Mouse (Mus musculus): ENCODE measurements around the gene Auts2. TPM values are rescaled to one million over a fixed set of nuclear protein-coding genes. Genes with fewer than 3 reads are reported as not detected.

Auts2 gene
- polyA plus RNA-seq, 1 experiment from 2014 or later = 34.5 TPM

DNA sequence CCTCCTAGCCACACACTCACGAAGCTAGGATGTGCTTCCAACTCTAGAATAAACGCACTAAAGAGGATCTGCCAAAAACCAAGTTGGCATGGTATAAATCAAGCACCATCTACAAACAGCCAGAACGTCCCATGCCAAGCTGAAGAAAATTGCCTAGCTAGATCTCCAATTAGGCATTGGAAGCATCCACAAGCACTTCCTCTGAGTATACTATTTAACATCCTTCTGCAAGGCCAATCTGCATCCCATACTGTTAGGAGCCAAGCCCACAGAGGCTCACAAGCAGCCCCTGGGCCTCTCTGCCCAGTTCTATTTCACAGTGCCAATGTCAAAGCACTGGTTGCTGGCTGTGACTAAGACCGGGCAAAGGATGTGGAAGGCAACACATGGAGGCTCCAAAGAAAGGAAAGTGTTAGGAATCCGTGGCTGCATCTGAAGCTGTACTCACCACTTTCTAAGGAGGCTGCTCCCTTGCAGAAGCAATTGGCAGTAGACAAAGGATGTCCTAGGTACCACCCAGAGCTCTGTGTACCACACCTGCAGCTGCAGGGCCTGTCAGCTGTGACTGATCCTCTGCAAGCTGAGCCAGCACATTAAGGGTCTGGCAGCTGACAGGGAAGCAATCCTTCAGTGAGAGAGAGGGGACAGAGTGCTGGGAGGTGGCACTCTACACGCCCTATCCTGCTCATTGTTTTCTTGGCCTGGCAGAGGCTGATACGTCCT, 407.0 kb downstream of the Auts2 start:
- Histone ChIP-seq H3K4me1 (ENCODE audit: control insufficient read depth, insufficient read depth, low read length) (peaks cover 9% of the 10 kb centered on the region; the same call in 1 of the 2 replicates), H3K4me2 (ENCODE audit: low read length) (no peak overlapping the region), H3K9me3 (replicated peaks; ENCODE audit: control insufficient read depth, low read length) (no peaks in the 10 kb centered on the region), H3K27me3 (replicated peaks; ENCODE audit: control insufficient read depth, insufficient read depth, low read length) (no peaks in the 10 kb centered on the region), H3K9ac (ENCODE audit: low read length) (no peak overlapping the region), H3K27ac (ENCODE audit: low read depth, low read length) (no peak overlapping the region; the same call in 1 of the 2 replicates), H3K36me3 (ENCODE audit: control insufficient read depth, insufficient read depth, low read length) (no peaks in the 10 kb centered on the region), H3K4me3 (ENCODE audit: low read depth, low read length) (no peak overlapping the region)
- DNase-seq (ENCODE audit: low spot score) (peak; percentile 73), ATAC-seq (peak; percentile 12; the same call in 1 of the 2 replicates)
- 38% methylated on average over 7 of the region's 7 CpGs for WGBS

DNA sequence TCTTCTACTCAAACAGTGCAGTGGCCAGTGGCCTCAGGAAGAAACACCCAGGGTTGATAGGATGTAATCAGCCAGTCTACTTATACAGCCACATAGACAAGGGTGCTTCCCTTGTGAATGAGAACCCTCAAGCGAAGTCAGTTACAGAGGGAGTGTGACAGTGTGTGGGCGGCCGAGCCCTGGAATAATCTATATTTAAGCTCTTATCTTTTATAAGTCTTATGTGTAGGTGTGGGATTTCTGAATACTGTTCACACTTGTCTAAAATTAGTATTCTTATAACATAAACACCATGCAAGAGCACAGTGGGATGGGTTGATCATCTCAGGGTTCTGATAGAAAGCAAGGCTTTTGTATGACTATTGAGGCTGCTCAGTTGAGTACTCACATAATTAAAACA, 411.2 kb downstream of the Auts2 start:
- Histone ChIP-seq H3K4me2 (ENCODE audit: low read length) (no peak overlapping the region), H3K4me3 (ENCODE audit: low read depth, low read length) (no peak overlapping the region), H3K27ac (ENCODE audit: low read depth, low read length) (no peak overlapping the region), H3K9me3 (replicated peaks; ENCODE audit: control insufficient read depth, low read length) (no peaks in the 10 kb centered on the region), H3K4me1 (ENCODE audit: control insufficient read depth, insufficient read depth, low read length) (peaks cover 16% of the 10 kb centered on the region; the same call in 1 of the 2 replicates), H3K27me3 (replicated peaks; ENCODE audit: control insufficient read depth, insufficient read depth, low read length) (no peaks in the 10 kb centered on the region), H3K36me3 (ENCODE audit: control insufficient read depth, insufficient read depth, low read length) (no peaks in the 10 kb centered on the region), H3K9ac (ENCODE audit: low read length) (no peak overlapping the region)
- 97% methylated on average over 3 of the region's 3 CpGs for WGBS
- DNase-seq (ENCODE audit: low spot score) (no peak), ATAC-seq (no peak)

DNA sequence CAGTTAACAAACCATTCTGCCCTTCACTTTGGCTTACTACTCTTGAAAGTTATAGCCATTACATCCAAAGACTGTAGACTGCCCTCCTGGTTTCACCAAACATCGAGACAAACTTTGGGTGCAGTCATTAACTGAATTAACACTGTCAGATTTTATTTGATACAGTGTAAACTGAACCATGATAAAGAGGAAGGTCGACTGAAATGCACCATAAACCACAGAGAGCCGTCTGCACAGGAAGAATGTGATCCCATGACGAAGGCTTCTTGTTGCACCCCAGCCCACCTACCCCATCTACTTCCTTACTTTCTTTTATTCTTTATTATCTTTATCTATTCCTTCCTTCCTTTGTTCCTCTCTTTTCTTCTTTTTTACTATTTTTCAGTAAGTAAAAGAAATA, 412.6 kb downstream of the Auts2 start:
- Histone ChIP-seq H3K9ac (ENCODE audit: low read length) (no peak overlapping the region), H3K27me3 (replicated peaks; ENCODE audit: control insufficient read depth, insufficient read depth, low read length) (no peaks in the 10 kb centered on the region), H3K4me2 (ENCODE audit: low read length) (no peak overlapping the region), H3K4me3 (ENCODE audit: low read depth, low read length) (no peak overlapping the region), H3K4me1 (ENCODE audit: control insufficient read depth, insufficient read depth, low read length) (peaks cover 16% of the 10 kb centered on the region; the same call in 1 of the 2 replicates), H3K36me3 (ENCODE audit: control insufficient read depth, insufficient read depth, low read length) (no peaks in the 10 kb centered on the region), H3K27ac (ENCODE audit: low read depth, low read length) (no peak overlapping the region), H3K9me3 (replicated peaks; ENCODE audit: control insufficient read depth, low read length) (no peaks in the 10 kb centered on the region)
- no peak for ATAC-seq
- WGBS = 68% methylated on average over 4 of the region's 4 CpGs
- DNase-seq (ENCODE audit: low spot score) = no peak

DNA sequence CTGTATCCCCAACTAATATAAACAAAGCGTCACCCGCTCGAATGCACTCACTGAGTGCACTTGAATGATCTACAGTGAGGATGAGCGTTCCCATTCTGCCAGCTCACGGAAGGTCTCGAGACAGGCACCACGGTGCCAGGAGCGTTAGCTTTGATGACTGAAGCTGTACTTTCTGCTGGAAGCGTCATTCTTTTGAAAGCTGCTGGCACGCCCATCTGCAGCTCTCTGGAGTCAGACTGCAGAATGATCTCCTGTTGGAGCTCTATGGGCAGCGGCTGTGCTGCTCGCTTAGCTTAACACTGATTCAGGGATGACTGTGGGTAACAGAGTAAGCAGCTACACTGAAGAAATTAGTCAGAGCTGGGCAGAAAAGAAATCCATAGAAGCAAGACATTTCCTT, 416.5 kb downstream of the Auts2 start:
- H3K9ac ChIP-seq (ENCODE audit: low read length) = no peak overlapping the region
- H3K27me3 ChIP-seq (replicated peaks; ENCODE audit: control insufficient read depth, insufficient read depth, low read length) = no peaks in the 10 kb centered on the region
- WGBS = 40% methylated on average over 12 of the region's 12 CpGs
- H3K27ac ChIP-seq (ENCODE audit: low read depth, low read length) = no peak overlapping the region; the same call in 1 of the 2 replicates
- H3K36me3 ChIP-seq (ENCODE audit: control insufficient read depth, insufficient read depth, low read length) = no peaks in the 10 kb centered on the region
- DNase-seq (ENCODE audit: low spot score) = peak; percentile 72
- no peak overlapping the region for H3K4me3 ChIP-seq (ENCODE audit: low read depth, low read length)
- H3K4me2 ChIP-seq (ENCODE audit: low read length) = no peak overlapping the region
- no peaks in the 10 kb centered on the region for H3K9me3 ChIP-seq (replicated peaks; ENCODE audit: control insufficient read depth, low read length)
- peaks cover 13% of the 10 kb centered on the region; the same call in 1 of the 2 replicates for H3K4me1 ChIP-seq (ENCODE audit: control insufficient read depth, insufficient read depth, low read length)
- no peak; the same call in 1 of the 2 replicates for ATAC-seq

DNA sequence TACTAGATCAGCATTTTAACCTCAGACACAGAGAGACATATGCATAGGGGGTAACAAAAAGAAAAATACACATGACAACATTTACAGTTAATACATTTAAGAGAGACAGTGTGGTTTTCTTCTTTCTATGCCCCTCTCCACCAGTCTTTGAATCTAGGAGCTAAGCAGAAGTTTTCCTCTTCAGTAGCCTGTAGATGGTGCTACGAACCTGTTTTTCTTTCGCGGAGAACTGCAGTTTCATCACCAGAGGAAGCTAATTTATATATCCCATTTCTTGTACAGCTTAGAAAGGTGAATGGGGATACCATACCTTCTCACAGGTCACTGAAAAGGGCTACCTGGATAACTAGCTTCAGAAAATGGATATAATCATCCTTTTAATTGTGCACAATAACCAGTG, 427.5 kb downstream of the Auts2 start:
- 78% methylated on average over 3 of the region's 3 CpGs for WGBS
- no peaks in the 10 kb centered on the region for H3K27me3 ChIP-seq (replicated peaks; ENCODE audit: control insufficient read depth, insufficient read depth, low read length)
- no peak overlapping the region for H3K4me2 ChIP-seq (ENCODE audit: low read length)
- no peak overlapping the region for H3K9ac ChIP-seq (ENCODE audit: low read length)
- no peak for ATAC-seq
- peak; percentile 81 for DNase-seq (ENCODE audit: low spot score)
- H3K9me3 ChIP-seq (replicated peaks; ENCODE audit: control insufficient read depth, low read length) = no peaks in the 10 kb centered on the region
- H3K4me3 ChIP-seq (ENCODE audit: low read depth, low read length) = no peak overlapping the region
- H3K27ac ChIP-seq (ENCODE audit: low read depth, low read length) = no peak overlapping the region
- H3K4me1 ChIP-seq (ENCODE audit: control insufficient read depth, insufficient read depth, low read length) = no peaks in the 10 kb centered on the region
- no peaks in the 10 kb centered on the region for H3K36me3 ChIP-seq (ENCODE audit: control insufficient read depth, insufficient read depth, low read length)

DNA sequence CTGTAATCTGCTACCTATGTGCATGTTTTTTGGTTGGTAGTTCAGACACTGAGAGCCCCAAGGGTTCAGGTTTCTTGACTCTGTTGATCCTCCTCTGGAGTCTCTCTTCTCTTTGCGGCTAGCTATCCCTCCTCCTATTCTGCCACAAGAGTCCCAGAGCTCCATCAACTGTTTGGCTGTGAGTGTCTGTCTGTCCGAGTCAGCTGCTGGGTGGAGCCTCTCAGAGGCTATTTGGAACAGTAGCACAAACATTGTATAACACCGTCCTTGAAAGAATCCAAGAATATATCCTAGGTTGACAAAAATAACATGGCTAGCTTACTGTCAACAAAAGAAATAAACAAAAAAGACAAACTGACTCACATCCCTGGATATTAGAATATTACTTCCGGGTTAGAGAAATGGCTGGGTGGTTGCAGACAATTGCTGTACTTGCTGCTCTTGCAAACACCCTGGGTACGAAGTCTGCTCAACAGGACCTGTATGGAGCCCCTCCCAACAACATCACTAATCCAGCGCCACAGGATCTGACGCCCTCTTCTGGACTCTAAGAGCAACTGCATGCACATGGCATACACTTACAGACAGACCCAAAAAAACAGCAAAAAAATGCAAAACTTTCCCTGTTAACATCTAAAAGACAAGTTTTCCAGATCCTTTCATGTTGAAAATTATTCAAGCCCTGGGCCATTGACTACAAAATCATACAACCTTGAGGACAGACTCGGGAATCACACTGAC, 428.4 kb downstream of the Auts2 start:
- no peaks in the 10 kb centered on the region for H3K9me3 ChIP-seq (replicated peaks; ENCODE audit: control insufficient read depth, low read length)
- H3K4me1 ChIP-seq (ENCODE audit: control insufficient read depth, insufficient read depth, low read length) = no peaks in the 10 kb centered on the region
- no peaks in the 10 kb centered on the region for H3K27me3 ChIP-seq (replicated peaks; ENCODE audit: control insufficient read depth, insufficient read depth, low read length)
- H3K9ac ChIP-seq (ENCODE audit: low read length) = no peak overlapping the region
- DNase-seq (ENCODE audit: low spot score) (peak; percentile 13), ATAC-seq (no peak)
- H3K4me3 ChIP-seq (ENCODE audit: low read depth, low read length) = no peak overlapping the region
- no peak overlapping the region for H3K4me2 ChIP-seq (ENCODE audit: low read length)
- no peak overlapping the region for H3K27ac ChIP-seq (ENCODE audit: low read depth, low read length)
- 68% methylated on average over 8 of the region's 8 CpGs for WGBS
- H3K36me3 ChIP-seq (ENCODE audit: control insufficient read depth, insufficient read depth, low read length) = no peaks in the 10 kb centered on the region

DNA sequence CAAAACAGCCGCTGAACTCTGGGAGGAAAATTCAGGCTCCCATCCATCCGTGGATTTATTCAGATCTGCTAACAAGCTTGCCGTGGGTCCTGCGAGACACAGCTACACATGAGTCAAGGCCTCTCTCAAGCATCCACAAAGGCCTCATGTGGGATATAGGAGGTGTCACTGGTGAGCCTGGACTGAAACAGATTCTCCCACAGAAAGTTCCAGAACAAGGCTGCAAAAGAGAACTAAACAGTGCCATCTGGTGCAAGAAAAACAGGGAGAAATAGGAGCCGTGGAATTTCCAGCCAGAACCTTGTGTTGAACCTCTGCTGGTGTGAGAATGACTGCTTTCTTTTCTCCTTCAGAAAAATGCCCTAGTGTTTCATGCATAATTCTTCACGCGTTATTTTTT, 429.7 kb downstream of the Auts2 start:
- no peak overlapping the region for H3K4me2 ChIP-seq (ENCODE audit: low read length)
- ATAC-seq = no peak

DNA sequence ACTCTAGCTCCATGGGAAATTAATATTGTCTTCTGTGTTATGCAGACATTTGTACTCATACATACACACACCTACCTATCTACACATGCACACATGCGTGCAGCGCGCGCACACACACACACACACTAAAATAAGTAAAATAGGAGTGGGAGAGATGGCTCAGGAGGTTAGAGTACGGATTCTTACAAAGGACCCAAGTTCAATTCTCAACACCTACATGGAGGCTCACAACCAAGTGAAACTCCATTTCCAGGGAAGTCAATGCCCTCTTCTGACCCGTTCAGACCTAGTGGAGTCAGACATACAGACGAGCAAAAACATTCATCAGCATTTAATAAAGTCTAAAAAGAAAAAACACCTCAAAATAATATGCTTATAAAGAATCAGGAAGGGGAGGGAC, 430.5 kb downstream of the Auts2 start:
- DNase-seq (ENCODE audit: low spot score) (no peak), ATAC-seq (no peak)
- Histone ChIP-seq H3K4me3 (ENCODE audit: low read depth, low read length) (no peak overlapping the region), H3K27ac (ENCODE audit: low read depth, low read length) (no peak overlapping the region), H3K36me3 (ENCODE audit: control insufficient read depth, insufficient read depth, low read length) (no peaks in the 10 kb centered on the region), H3K9me3 (replicated peaks; ENCODE audit: control insufficient read depth, low read length) (no peaks in the 10 kb centered on the region), H3K4me1 (ENCODE audit: control insufficient read depth, insufficient read depth, low read length) (no peaks in the 10 kb centered on the region), H3K27me3 (replicated peaks; ENCODE audit: control insufficient read depth, insufficient read depth, low read length) (no peaks in the 10 kb centered on the region), H3K4me2 (ENCODE audit: low read length) (no peak overlapping the region), H3K9ac (ENCODE audit: low read length) (no peak overlapping the region)
- 92% methylated on average over 7 of the region's 7 CpGs for WGBS

More for the DNA sequence above, 429.7 kb downstream of the Auts2 start:
- no peaks in the 10 kb centered on the region for H3K4me1 ChIP-seq (ENCODE audit: control insufficient read depth, insufficient read depth, low read length)
- 67% methylated on average over 7 of the region's 7 CpGs for WGBS
- DNase-seq (ENCODE audit: low spot score) = peak; percentile 70
- H3K27me3 ChIP-seq (replicated peaks; ENCODE audit: control insufficient read depth, insufficient read depth, low read length) = no peaks in the 10 kb centered on the region
- no peak overlapping the region for H3K27ac ChIP-seq (ENCODE audit: low read depth, low read length)
- H3K9ac ChIP-seq (ENCODE audit: low read length) = no peak overlapping the region
- no peak overlapping the region for H3K4me3 ChIP-seq (ENCODE audit: low read depth, low read length)
- H3K9me3 ChIP-seq (replicated peaks; ENCODE audit: control insufficient read depth, low read length) = no peaks in the 10 kb centered on the region
- no peaks in the 10 kb centered on the region for H3K36me3 ChIP-seq (ENCODE audit: control insufficient read depth, insufficient read depth, low read length)

DNA sequence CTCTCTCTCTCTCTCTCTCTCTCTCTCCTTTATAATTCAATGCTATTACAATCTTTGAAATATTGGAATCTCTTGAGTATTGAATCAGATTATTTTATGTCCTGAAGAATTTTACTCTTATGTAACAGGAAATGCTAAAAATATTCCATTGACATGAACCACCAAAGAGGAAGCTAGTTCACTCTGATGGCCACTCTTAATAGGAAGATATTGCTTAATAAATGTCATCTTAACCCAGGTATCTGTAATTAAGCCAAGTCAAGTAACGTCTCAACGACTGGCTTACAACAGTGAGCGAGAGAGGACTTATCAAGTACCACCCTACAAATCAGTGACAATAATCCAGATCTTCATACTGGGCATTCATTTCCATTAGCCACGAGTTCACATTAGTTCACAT, 440.7 kb downstream of the Auts2 start:
- Histone ChIP-seq H3K4me1 (ENCODE audit: control insufficient read depth, insufficient read depth, low read length) (no peaks in the 10 kb centered on the region), H3K27ac (ENCODE audit: low read depth, low read length) (no peak overlapping the region), H3K9ac (ENCODE audit: low read length) (no peak overlapping the region), H3K27me3 (replicated peaks; ENCODE audit: control insufficient read depth, insufficient read depth, low read length) (no peaks in the 10 kb centered on the region), H3K4me2 (ENCODE audit: low read length) (no peak overlapping the region), H3K36me3 (ENCODE audit: control insufficient read depth, insufficient read depth, low read length) (no peaks in the 10 kb centered on the region), H3K9me3 (replicated peaks; ENCODE audit: control insufficient read depth, low read length) (no peaks in the 10 kb centered on the region), H3K4me3 (ENCODE audit: low read depth, low read length) (no peak overlapping the region)
- no peak for DNase-seq (ENCODE audit: low spot score)
- no peak for ATAC-seq
- 89% methylated on average over 4 of the region's 4 CpGs for WGBS
